Comparison of ENCODE assay signal across 13 mouse cellular contexts in the genomic region with DNA sequence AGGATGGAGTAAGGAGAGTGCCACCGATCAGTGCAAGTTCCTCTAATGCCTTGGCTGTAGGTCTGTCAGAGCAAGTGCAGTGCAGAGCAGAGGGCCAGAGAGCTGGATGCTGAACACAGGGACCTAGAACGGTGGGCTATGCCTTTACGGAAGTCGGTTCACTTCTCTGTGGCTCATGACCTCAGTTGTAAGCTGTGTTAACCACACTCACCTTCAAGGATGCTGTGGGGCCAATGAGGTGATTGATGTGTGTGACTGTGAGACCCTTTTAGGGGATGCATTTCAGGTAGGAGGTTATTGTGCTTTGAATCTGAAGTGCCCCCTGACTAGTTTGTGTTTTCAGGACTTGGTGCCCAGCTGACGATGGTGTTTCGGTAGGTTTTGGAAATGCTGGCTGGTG.
"Had no signal": no experiment of that assay in that cellular context is flagged by ENCODE, and none has a peak within 500 bp of the region (broad histone marks: within the 10 kb centered on the region; RNA-seq: fewer than 3 reads in every experiment).

No protein-coding gene starts in this region.

- H3K4me3 ChIP-seq: left cerebral cortex, adult 2 months; limb, embryonic 10.5 days; liver, embryonic 12.5 days; midbrain, embryonic 12.5 days; neural tube, embryonic 12.5 days; stomach, embryonic 15.5 days had no signal

- DNase-seq: kidney, adult 8-10 months; kidney, postnatal 25 days; lung, embryonic 14.5 days; lung, postnatal 10 days had no signal

- H3K4me1 ChIP-seq: limb, embryonic 10.5 days; liver, embryonic 12.5 days; midbrain, embryonic 12.5 days; neural tube, embryonic 12.5 days had no signal

- H3K9ac ChIP-seq: liver, embryonic 12.5 days; lung, embryonic 14.5 days; midbrain, embryonic 12.5 days; neural tube, embryonic 12.5 days; stomach, embryonic 15.5 days had no signal

- H3K36me3 ChIP-seq: limb, embryonic 10.5 days; liver, embryonic 12.5 days; midbrain, embryonic 12.5 days; neural tube, embryonic 12.5 days; stomach, embryonic 15.5 days had no signal

- H3K4me2 ChIP-seq: liver, embryonic 12.5 days; lung, embryonic 14.5 days; midbrain, embryonic 12.5 days; neural tube, embryonic 12.5 days; stomach, embryonic 15.5 days had no signal

- H3K27ac ChIP-seq: left cerebral cortex, adult 2 months; limb, embryonic 10.5 days; liver, embryonic 12.5 days; macrophage; midbrain, embryonic 12.5 days; neural tube, embryonic 12.5 days; stomach, embryonic 15.5 days had no signal

- ATAC-seq: intestine, postnatal 0 days; liver, embryonic 12.5 days; midbrain, embryonic 16.5 days had no signal

- H3K9me3 ChIP-seq: limb, embryonic 10.5 days; liver, embryonic 12.5 days; midbrain, embryonic 12.5 days; neural tube, embryonic 12.5 days; stomach, embryonic 15.5 days had no signal

- H3K27me3 ChIP-seq: liver, embryonic 12.5 days; midbrain, embryonic 12.5 days; neural tube, embryonic 12.5 days; stomach, embryonic 15.5 days had no signal
